Mouse (Mus musculus): ENCODE data around the gene Rab3b. TPM values are rescaled to one million over a fixed set of nuclear protein-coding genes. Genes with fewer than 3 reads are reported as not detected.

Rab3b gene
- polyA plus RNA-seq, 1 experiment from 2014 or later = 19.9 TPM

- H3K27ac ChIP-seq = no peak overlapping the region
- no peaks in the 10 kb centered on the region for H3K27me3 ChIP-seq
- ATAC-seq (ENCODE audit: insufficient number of reproducible peaks, insufficient read depth, low FRiP score, low TSS enrichment, low read depth) = no peak
- peaks cover 7% of the 10 kb centered on the region; the same call in 1 of the 2 replicates for H3K4me1 ChIP-seq
- no peaks in the 10 kb centered on the region for H3K36me3 ChIP-seq
- H3K9ac ChIP-seq = no peak overlapping the region
- WGBS = 89% methylated on average over 9 of the region's 9 CpGs
- H3K9me3 ChIP-seq = no peaks in the 10 kb centered on the region
- no peak overlapping the region for H3K4me3 ChIP-seq
- no peak overlapping the region for H3K4me2 ChIP-seq
These were observed 24.0 kb downstream of the Rab3b start for GRCm38 (mm10) chr4:108902886-108903285.

- H3K4me2 ChIP-seq = no peak overlapping the region
- no peak for ATAC-seq (ENCODE audit: insufficient number of reproducible peaks, insufficient read depth, low FRiP score, low TSS enrichment, low read depth)
- no peak overlapping the region for H3K27ac ChIP-seq
- 88% methylated on average over 9 of the region's 9 CpGs for WGBS
- H3K4me1 ChIP-seq = peaks cover 7% of the 10 kb centered on the region; the same call in 1 of the 2 replicates
- H3K36me3 ChIP-seq = no peaks in the 10 kb centered on the region
- H3K9me3 ChIP-seq = no peaks in the 10 kb centered on the region
- H3K4me3 ChIP-seq = no peak overlapping the region
- H3K27me3 ChIP-seq = no peaks in the 10 kb centered on the region
- no peak overlapping the region for H3K9ac ChIP-seq
These were observed 24.5 kb downstream of the Rab3b start for GRCm38 (mm10) chr4:108903346-108903745.

DNA sequence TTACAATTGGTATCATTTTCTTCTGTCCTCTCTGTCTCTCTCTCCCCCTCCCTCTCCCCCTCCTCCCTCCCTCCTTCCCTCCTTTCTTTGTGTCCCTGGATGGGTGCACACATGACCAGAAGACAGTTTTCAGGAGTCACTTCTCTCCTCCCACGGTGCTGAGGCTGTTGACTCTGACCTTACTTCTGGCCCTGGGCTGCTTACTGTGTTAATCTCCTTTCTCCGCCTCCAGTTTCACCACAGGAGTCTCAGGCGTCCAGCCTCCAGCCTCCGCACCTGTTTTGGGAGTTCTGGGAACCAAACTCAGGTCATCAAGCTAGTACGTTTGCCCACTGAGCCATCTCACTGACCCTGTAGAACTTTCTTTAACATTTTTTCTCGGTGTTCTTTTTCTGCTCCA is 25.2 kb downstream of the Rab3b start:
- WGBS = 46% methylated on average over 6 of the region's 6 CpGs
- no peak for ATAC-seq (ENCODE audit: insufficient number of reproducible peaks, insufficient read depth, low FRiP score, low TSS enrichment, low read depth)
- no peak overlapping the region for H3K4me3 ChIP-seq
- no peaks in the 10 kb centered on the region for H3K9me3 ChIP-seq
- no peak overlapping the region for H3K27ac ChIP-seq
- H3K4me2 ChIP-seq = no peak overlapping the region
- no peak overlapping the region for H3K9ac ChIP-seq
- peaks cover 7% of the 10 kb centered on the region; the same call in 1 of the 2 replicates for H3K4me1 ChIP-seq
- H3K27me3 ChIP-seq = no peaks in the 10 kb centered on the region
- H3K36me3 ChIP-seq = no peaks in the 10 kb centered on the region

DNA sequence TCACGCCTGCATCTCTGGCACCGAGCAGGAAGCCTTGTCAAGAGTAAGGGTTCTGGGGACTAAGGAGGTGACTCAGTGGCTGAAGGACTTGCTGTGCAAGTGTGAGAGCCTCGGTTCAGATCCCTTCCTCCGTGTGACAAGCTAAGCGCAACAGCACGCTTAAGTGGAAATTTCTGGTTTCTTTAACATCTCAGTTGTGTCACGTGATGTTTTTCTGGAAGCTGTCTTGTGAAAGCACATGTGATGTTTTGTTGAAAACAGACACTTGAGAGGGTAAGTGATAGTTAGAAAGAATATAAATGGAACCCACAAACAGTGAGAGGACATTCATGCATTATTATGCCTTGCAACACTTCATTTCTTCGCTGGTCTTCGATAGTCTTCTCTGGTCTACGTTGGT is 25.9 kb downstream of the Rab3b start:
- H3K36me3 ChIP-seq = no peaks in the 10 kb centered on the region
- no peaks in the 10 kb centered on the region for H3K27me3 ChIP-seq
- no peaks in the 10 kb centered on the region for H3K9me3 ChIP-seq
- H3K27ac ChIP-seq = no peak overlapping the region
- peaks cover 7% of the 10 kb centered on the region; the same call in 1 of the 2 replicates for H3K4me1 ChIP-seq
- WGBS = 90% methylated on average over 10 of the region's 10 CpGs
- H3K4me3 ChIP-seq = no peak overlapping the region
- H3K4me2 ChIP-seq = no peak overlapping the region
- ATAC-seq (ENCODE audit: insufficient number of reproducible peaks, insufficient read depth, low FRiP score, low TSS enrichment, low read depth) = no peak
- H3K9ac ChIP-seq = no peak overlapping the region

DNA sequence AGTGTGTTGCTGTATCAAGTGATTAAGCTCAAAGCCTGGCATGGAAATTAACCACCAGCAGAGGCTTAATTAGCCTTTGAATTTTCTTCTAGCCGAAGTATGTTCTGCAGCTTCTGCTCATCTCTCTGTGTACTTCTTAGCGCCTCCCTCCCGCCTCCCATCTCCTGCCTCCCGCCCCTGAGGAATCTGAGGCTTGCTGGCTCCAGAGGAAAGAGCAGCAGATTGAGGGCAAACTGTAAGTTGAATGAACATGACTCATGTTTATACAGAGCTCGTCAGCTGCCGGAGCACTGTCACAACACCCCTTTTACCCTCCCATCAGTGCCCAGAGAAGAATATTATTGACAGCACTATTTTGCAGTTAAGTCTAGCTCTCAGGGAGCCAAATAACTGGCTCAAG is 27.0 kb downstream of the Rab3b start:
- H3K4me2 ChIP-seq = no peak overlapping the region
- no peak overlapping the region for H3K9ac ChIP-seq
- no peak overlapping the region for H3K4me3 ChIP-seq
- H3K27ac ChIP-seq = no peak overlapping the region
- ATAC-seq (ENCODE audit: insufficient number of reproducible peaks, insufficient read depth, low FRiP score, low TSS enrichment, low read depth) = no peak
- no peaks in the 10 kb centered on the region for H3K36me3 ChIP-seq
- H3K27me3 ChIP-seq = no peaks in the 10 kb centered on the region
- peaks cover 7% of the 10 kb centered on the region; the same call in 1 of the 2 replicates for H3K4me1 ChIP-seq
- no peaks in the 10 kb centered on the region for H3K9me3 ChIP-seq
- WGBS = 27% methylated on average over 6 of the region's 6 CpGs

GRCm38 (mm10) chr4:108907475-108907874 is 28.6 kb downstream of the Rab3b start:
- Histone ChIP-seq H3K27me3 (no peaks in the 10 kb centered on the region), H3K4me2 (no peak overlapping the region), H3K9me3 (no peaks in the 10 kb centered on the region), H3K4me1 (peaks cover 7% of the 10 kb centered on the region; the same call in 1 of the 2 replicates), H3K4me3 (no peak overlapping the region), H3K9ac (no peak overlapping the region), H3K36me3 (no peaks in the 10 kb centered on the region), H3K27ac (no peak overlapping the region)
- ATAC-seq (ENCODE audit: insufficient number of reproducible peaks, insufficient read depth, low FRiP score, low TSS enrichment, low read depth) = no peak

DNA sequence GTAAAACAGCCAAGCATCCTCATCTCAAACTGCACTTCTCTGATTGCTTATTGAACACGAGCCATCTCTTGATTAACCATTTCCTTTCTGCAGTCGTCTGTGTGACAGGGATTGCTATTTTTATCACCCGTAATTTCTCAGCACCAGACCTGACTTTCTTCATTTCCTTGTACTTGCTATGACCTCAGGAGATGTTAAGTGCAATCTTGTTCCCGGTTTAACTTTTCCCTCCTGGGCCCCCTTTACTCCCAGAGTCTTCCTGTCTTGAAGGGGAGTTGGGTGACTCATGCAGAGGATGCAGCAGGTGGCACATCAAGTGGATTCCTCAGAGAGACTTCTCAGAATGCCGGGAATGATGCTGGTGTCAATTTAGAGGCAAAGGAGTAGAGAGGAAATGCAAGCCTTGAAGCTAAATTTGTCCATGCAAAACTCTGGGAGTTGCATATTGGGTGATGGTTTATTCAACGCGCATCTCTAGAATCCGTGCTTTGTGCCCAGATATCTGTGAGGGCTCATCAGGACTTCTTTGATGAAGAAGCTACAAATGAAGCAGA is 31.1 kb downstream of the Rab3b start:
- WGBS = 63% methylated on average over 8 of the region's 8 CpGs
- H3K27ac ChIP-seq = no peak overlapping the region
- H3K4me1 ChIP-seq = peaks cover 7% of the 10 kb centered on the region; the same call in 1 of the 2 replicates
- no peaks in the 10 kb centered on the region for H3K27me3 ChIP-seq
- ATAC-seq (ENCODE audit: insufficient number of reproducible peaks, insufficient read depth, low FRiP score, low TSS enrichment, low read depth) = no peak
- no peak overlapping the region for H3K9ac ChIP-seq
- H3K4me3 ChIP-seq = no peak overlapping the region
- no peaks in the 10 kb centered on the region for H3K9me3 ChIP-seq
- no peaks in the 10 kb centered on the region for H3K36me3 ChIP-seq
- no peak overlapping the region for H3K4me2 ChIP-seq

- no peaks in the 10 kb centered on the region for H3K36me3 ChIP-seq
- no peak overlapping the region for H3K4me3 ChIP-seq
- H3K4me1 ChIP-seq = no peaks in the 10 kb centered on the region; the same call in 1 of the 2 replicates
- H3K9me3 ChIP-seq = no peaks in the 10 kb centered on the region
- H3K9ac ChIP-seq = no peak overlapping the region
- H3K4me2 ChIP-seq = no peak overlapping the region
- no peak for ATAC-seq (ENCODE audit: insufficient number of reproducible peaks, insufficient read depth, low FRiP score, low TSS enrichment, low read depth)
- H3K27ac ChIP-seq = no peak overlapping the region
- WGBS = 73% methylated on average over 2 of the region's 2 CpGs
- no peaks in the 10 kb centered on the region for H3K27me3 ChIP-seq
These were observed 33.0 kb downstream of the Rab3b start for GRCm38 (mm10) chr4:108911866-108912265.

DNA sequence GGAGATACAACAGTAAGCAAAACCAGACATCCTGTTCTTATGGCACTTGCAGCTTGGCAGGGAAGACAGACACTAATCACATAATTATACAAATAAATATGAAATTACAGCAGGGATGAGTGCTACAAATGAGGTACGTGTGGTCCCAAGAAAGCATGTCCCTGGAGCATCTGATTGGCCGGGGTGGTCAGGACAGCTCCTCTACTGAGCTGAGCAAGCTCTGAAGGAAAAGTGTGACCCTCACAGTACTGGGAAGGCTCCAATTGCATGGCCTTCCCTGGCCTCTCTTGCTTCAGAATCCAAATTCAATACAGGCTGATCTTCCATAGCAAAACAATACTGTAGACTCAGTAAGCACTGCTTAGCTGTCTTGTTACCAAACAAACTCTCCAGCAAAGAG is 34.3 kb downstream of the Rab3b start:
- Histone ChIP-seq H3K9ac (no peak overlapping the region), H3K36me3 (no peaks in the 10 kb centered on the region), H3K4me1 (no peaks in the 10 kb centered on the region; the same call in 1 of the 2 replicates), H3K9me3 (no peaks in the 10 kb centered on the region), H3K4me3 (no peak overlapping the region), H3K4me2 (no peak overlapping the region), H3K27ac (no peak overlapping the region), H3K27me3 (no peaks in the 10 kb centered on the region)
- WGBS = 54% methylated on average over 2 of the region's 2 CpGs
- ATAC-seq (ENCODE audit: insufficient number of reproducible peaks, insufficient read depth, low FRiP score, low TSS enrichment, low read depth) = no peak

GRCm38 (mm10) chr4:108914391-108914790 is 35.5 kb downstream of the Rab3b start:
- no peaks in the 10 kb centered on the region for H3K27me3 ChIP-seq
- H3K27ac ChIP-seq = no peak overlapping the region
- no peak overlapping the region for H3K4me2 ChIP-seq
- H3K9me3 ChIP-seq = no peaks in the 10 kb centered on the region
- no peaks in the 10 kb centered on the region; the same call in 1 of the 2 replicates for H3K4me1 ChIP-seq
- H3K4me3 ChIP-seq = no peak overlapping the region
- ATAC-seq (ENCODE audit: insufficient number of reproducible peaks, insufficient read depth, low FRiP score, low TSS enrichment, low read depth) = no peak
- H3K9ac ChIP-seq = no peak overlapping the region
- no peaks in the 10 kb centered on the region for H3K36me3 ChIP-seq
- WGBS = 56% methylated on average over 6 of the region's 6 CpGs

DNA sequence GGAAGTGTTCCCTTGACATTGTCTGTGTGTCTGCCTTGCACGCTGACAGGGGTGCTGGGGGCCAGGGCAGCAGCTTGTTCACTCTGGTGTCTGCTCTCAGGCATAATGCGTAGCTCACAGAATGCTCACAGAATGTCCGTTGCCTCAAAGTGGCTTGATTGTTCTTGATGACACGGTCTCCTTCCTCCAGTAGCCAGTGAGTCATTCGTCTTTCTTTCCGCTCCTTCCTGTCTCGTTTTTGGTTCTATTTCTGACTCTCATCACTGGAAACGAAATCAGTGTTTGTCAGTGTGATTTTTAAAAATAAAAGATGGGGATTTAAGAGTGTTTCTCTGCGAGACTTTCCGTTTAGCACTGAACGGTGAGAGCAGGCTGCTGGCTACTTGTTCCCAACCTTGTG is 36.2 kb downstream of the Rab3b start:
- Histone ChIP-seq H3K36me3 (no peaks in the 10 kb centered on the region), H3K27ac (no peak overlapping the region), H3K27me3 (no peaks in the 10 kb centered on the region), H3K4me1 (no peaks in the 10 kb centered on the region; the same call in 1 of the 2 replicates), H3K4me3 (no peak overlapping the region), H3K9ac (no peak overlapping the region), H3K9me3 (no peaks in the 10 kb centered on the region), H3K4me2 (no peak overlapping the region)
- no peak for ATAC-seq (ENCODE audit: insufficient number of reproducible peaks, insufficient read depth, low FRiP score, low TSS enrichment, low read depth)
- WGBS = 65% methylated on average over 11 of the region's 11 CpGs

DNA sequence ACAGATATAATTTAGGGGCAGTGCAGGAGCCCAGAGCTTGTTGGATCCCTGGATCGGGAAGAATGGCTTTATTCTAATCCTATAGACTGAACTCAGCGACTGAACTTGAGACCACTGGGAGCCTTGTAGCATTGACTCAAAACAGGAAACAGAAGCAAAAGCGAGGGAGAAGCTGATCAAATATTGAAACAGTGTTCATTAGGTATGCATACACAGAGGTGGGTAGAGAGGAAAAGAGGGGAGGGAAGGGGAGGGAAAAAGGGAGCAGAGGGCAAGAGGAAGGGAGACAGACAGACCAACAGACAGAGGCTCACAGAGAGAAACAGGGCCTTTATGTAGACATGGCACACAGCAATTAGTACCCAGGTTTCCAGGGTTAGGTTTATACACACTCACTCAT is 38.8 kb downstream of the Rab3b start:
- Histone ChIP-seq H3K27ac (no peak overlapping the region), H3K4me1 (no peaks in the 10 kb centered on the region; the same call in 1 of the 2 replicates), H3K27me3 (no peaks in the 10 kb centered on the region), H3K9me3 (no peaks in the 10 kb centered on the region), H3K9ac (no peak overlapping the region), H3K4me3 (no peak overlapping the region), H3K36me3 (no peaks in the 10 kb centered on the region), H3K4me2 (no peak overlapping the region)
- ATAC-seq (ENCODE audit: insufficient number of reproducible peaks, insufficient read depth, low FRiP score, low TSS enrichment, low read depth) = no peak
- whole genome bisulfite sequencing = 67% methylated on average over 3 of the region's 3 CpGs
